Mouse (Mus musculus) heart, postnatal 14 days (tissue): ENCODE measurements at regions not wholly inside any gene's neighbourhood (a gene's known extent, or its start where the extent isn't known, plus 50 kb on each side); places are given as distances from the start of the nearest gene placed in this dataset.

Experiments
- DNase-seq, 2 experiments: peaks; one replicate each; pipeline ENCODE4 v3.0.0; 2021 to 2022
- intact Hi-C: fragments of 180-260 bp; cut with DNase I; formaldehyde crosslinking; loops from one replicate; pipeline ENCODE4 v1.15.1; 2025

GRCm38 (mm10) chr13:52167968-52168367 lies 321.5 kb downstream of the Gadd45g start:
- intact Hi-C loops = no loop called here

GRCm38 (mm10) chr13:52172706-52173346 lies 326.3 kb downstream of the Gadd45g start:
- no peak for DNase-seq
- intact Hi-C loops = no loop called here

More at GRCm38 (mm10) chr13:52167968-52168367, 321.5 kb downstream of the Gadd45g start:
- no peak for DNase-seq

- no peak for DNase-seq
- intact Hi-C loops = no loop called here
Observed at GRCm38 (mm10) chr13:52175665-52176064, 329.2 kb downstream of the Gadd45g start.

- intact Hi-C loops = no loop called here
- DNase-seq = no peak
Observed at GRCm38 (mm10) chr13:52179977-52180376, 333.5 kb downstream of the Gadd45g start.

GRCm38 (mm10) chr13:52183635-52184034 lies 337.2 kb downstream of the Gadd45g start:
- intact Hi-C loops = no loop called here
- DNase-seq = no peak

- intact Hi-C loops = no loop called here
- DNase-seq = no peak
Observed at GRCm38 (mm10) chr13:52185574-52185973, 339.1 kb downstream of the Gadd45g start.

GRCm38 (mm10) chr13:52187841-52188604 lies 341.5 kb downstream of the Gadd45g start:
- DNase-seq = no peak
- intact Hi-C loops = no loop called here

GRCm38 (mm10) chr13:52188605-52189003 lies 342.1 kb downstream of the Gadd45g start:
- DNase-seq = no peak
- intact Hi-C loops = no loop called here

- intact Hi-C loops = no loop called here
- DNase-seq = no peak
Observed at GRCm38 (mm10) chr13:52189382-52189923, 341.6 kb downstream of the Diras2 start.

GRCm38 (mm10) chr13:52190256-52190655 lies 340.8 kb downstream of the Diras2 start:
- no peak for DNase-seq
- intact Hi-C loops = no loop called here

GRCm38 (mm10) chr13:52190848-52191590 lies 340.1 kb downstream of the Diras2 start:
- no peak for DNase-seq
- intact Hi-C loops = no loop called here

- peak; percentile 3 to 27 for DNase-seq
- intact Hi-C loops = no loop called here
Observed at GRCm38 (mm10) chr13:52196917-52197316, 334.2 kb downstream of the Diras2 start.

- intact Hi-C loops = no loop called here
- no peak for DNase-seq
Observed at GRCm38 (mm10) chr13:52198649-52199348, 332.3 kb downstream of the Diras2 start.

GRCm38 (mm10) chr13:52202372-52202771 lies 328.7 kb downstream of the Diras2 start:
- DNase-seq = no peak
- intact Hi-C loops = no loop called here

GRCm38 (mm10) chr13:52205951-52206350 lies 325.1 kb downstream of the Diras2 start:
- no peak for DNase-seq
- intact Hi-C loops = no loop called here

- DNase-seq = no peak
- intact Hi-C loops = no loop called here
Observed at GRCm38 (mm10) chr13:52216343-52216742, 314.7 kb downstream of the Diras2 start.

- no peak for DNase-seq
- intact Hi-C loops = no loop called here
Observed at GRCm38 (mm10) chr13:52217066-52217465, 314.0 kb downstream of the Diras2 start.

GRCm38 (mm10) chr13:52217741-52218140 lies 313.3 kb downstream of the Diras2 start:
- no peak for DNase-seq
- intact Hi-C loops = no loop called here

- peak; percentile 7 to 15 for DNase-seq
- intact Hi-C loops = loop anchor here (1.0 to 10.0 kb wide), 4 partner anchors 248 to 382 kb away; no protein-coding TSS in a partner anchor
Observed at GRCm38 (mm10) chr13:52222315-52223097, 308.6 kb downstream of the Diras2 start.
